Mouse (Mus musculus) cerebellum, adult (tissue): ENCODE results near the gene Fbrs.

ENCODE experiments used
- ATAC-seq: cut with Nextera tagmentation; 2 replicates; pipeline ENCODE4 v1.9.2; 2017; ENCODE audit warnings: mild to moderate bottlenecking, moderate library complexity, mixed read lengths; ENCODE audit not compliant: insufficient number of reproducible peaks, low FRiP score, low TSS enrichment

Gene Fbrs

DNA sequence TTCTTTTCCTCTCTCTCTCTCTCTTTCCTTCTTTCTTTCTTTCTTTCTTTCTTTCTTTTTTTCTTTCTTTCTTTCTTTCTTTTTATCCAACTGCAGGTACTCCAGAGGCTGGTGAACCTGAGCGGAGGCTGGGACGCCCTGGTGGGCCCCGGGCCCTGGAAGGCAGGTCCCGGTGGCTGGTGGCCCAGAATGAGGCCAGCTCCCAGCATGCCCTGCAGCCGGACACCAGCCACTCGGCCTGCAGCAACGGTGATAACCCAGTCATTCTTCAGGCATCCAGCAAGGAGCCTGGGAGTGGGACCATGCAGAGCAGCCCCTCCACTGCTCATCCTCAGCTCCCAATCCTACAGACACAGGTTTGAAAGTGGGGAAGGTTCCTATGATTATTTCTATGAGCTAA is 36.8 kb downstream of the Fbrs start:
- no peak for ATAC-seq

DNA sequence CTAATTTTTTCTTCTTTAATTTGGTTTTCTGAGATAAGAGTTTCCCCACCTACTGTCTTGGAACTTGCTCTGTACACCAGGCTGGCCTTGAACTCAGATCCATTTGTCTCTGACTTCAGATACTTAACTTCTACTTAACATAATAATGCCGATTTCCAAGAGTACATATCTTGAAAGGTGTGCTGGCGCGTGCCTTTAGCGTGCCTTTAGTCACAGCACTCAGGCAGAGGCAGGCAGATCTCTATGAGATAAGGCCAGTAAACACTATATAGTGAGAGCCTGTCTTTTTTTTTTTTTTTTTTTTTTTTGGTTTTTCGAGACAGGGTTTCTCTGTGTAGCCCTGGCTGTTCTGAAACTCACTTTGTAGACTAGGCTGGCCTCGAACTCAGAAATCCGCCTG is 37.3 kb downstream of the Fbrs start:
- no peak for ATAC-seq

DNA sequence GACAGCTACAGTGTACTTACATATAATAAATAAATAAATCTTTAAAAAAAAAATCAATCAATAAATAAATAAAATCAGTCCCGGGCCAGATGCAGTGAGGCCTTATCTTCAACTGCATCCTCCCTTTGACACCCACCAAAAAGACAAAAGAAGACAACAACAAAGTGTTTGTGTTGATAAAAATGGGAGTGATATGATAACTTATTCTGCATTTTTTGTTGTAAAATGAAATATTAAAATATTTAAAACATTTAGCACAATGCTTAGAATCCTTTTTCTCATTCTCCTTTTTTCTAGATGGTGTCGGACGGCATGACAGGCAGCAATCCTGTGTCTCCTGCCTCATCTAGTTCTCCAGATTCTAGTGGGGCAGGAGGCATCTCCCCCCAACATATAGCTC is 40.3 kb downstream of the Fbrs start, which contains the start of gene Gm42715:
Gene Gm42715 (plus strand): TSS at position 301 of the 400 bp plus-strand sequence.
- no peak for ATAC-seq
